Mouse (Mus musculus) heart, adult 8-10 months (tissue): ENCODE measurements around the gene Gm17693. TPM values are rescaled to one million over a fixed set of nuclear protein-coding genes. Genes with fewer than 3 reads are reported as not detected.
"Not testable (repeated sequence)": the region's sequence is repeated elsewhere in the genome, so short reads cannot be mapped to it uniquely, and the experiment has no call there.

ENCODE experiments used
- DNase-seq: peaks from one replicate; pipeline ENCODE4 v3.0.0; 2022; ENCODE audit warnings: low spot score
- total RNA-seq, 4 experiments: library from RNA; stranded (reverse); gene quantifications; 2 replicates each; pipeline ENCODE4 v1.2.4; 2022

Gene Gm17693
- not detected for total RNA-seq

DNA sequence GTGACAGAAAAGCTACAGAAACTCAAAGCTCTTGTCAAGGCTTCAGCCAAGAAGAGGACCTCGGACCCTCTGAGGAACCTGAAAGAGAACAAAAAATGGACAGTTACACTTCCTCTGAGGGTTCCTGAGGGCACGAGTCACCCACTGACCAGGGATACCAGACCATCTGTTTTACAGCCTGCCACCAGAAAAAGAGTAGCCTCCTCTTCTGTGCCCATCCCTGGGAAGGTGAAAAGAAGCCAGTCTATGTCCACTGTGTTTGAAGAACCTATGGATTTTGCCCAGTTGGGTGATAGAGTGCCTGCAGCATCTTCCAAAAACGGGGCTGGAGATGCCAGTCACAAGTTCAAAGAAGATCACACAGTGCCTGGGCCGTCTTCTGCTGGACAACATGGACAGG is at the start of gene Gm17693:
Gm17693 (plus strand) TSS at position 301 of the 400 bp plus-strand sequence.
- not testable (repeated sequence) for DNase-seq
